Mouse (Mus musculus) T-helper 1 cell (primary cell): Measurements from ENCODE around the gene Sart1.

Experiments
- in situ Hi-C: fragments of 300-600 bp; cut with MboI, MseI; formaldehyde crosslinking; loops from one replicate; pipeline ENCODE4 v1.15.1; 2025; ENCODE audit warnings: high pct_unique_total_duplicates

Sart1 gene

GRCm38 (mm10) chr19:5388588-5389242 is at the start of gene Sart1:
Gene Sart1 (minus strand): TSS chr19:5388703.
- in situ Hi-C loops = no loop called here

DNA sequence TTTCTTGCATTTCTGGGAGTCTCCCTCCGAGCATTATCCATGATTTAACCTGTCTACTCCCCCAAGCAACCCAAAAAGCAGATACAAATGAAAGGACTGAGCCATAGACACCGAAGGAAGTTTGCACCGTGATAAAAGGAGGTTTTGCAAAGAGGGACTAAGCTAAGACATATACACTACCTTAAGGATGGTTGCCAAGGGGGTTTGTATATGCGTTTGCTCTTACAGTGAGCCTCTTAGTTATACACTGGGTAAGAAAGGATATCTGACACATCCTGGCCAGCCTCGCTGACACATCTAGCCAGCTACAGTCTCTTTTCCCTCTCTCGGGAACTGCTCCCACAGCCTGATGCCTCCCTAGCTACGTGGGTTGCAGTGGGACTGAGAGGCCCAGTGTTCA is 45.4 kb upstream of the Sart1 start:
- in situ Hi-C loops = loop anchor here (10.0 kb wide), 1 partner anchor 1161 kb away; no protein-coding TSS in a partner anchor

DNA sequence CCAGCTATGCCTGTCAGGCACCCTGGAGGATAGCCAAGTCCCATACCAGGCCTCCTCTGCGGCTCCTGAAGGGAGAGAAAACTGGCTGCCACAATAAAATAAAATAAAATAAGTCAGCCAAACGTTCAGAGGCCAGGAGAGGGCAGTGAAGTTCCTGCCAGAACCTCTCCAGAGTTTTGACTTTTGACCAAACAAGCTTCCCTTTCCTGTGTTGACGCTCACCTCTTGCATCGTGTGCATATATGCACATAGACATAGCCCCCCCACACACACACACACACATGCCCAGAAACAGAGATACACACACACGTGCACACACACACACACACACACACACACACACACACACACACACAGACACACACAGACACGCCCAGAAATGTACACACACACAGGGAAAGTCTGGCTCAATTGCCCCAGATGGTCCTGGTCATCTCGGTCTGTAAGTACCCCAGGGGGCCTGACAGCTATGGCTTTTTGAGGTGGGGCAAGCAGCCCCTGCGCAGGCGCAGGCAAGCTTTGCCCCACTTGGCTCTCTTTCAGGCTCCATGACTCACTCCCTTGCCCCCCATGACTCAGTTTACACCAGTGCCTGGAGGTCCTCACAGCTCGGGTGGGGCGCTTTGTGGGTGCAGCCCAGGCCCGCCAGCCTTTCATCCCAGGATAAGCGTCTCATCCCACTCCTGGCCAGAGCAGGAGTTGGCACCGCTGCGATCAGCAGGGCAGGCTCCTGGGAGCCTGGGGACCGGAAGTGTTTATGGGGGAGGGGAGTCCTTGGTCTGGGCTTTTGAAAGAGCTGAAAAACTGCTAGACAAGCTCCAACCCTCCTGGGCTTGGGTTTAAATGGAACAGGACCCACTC is 44.7 kb upstream of the Sart1 start:
- in situ Hi-C loops = loop anchor here (10.0 kb wide), 1 partner anchor 1162 kb away; no protein-coding TSS in a partner anchor

GRCm38 (mm10) chr19:5431911-5432464 is 43.5 kb upstream of the Sart1 start:
- in situ Hi-C loops = loop anchor here (10.0 kb wide), 1 partner anchor 1163 kb away; no protein-coding TSS in a partner anchor

GRCm38 (mm10) chr19:5430408-5430807 is 41.9 kb upstream of the Sart1 start:
- in situ Hi-C loops = loop anchor here (10.0 kb wide), 1 partner anchor 1164 kb away; no protein-coding TSS in a partner anchor

- in situ Hi-C loops = loop anchor here (10.0 kb wide), 1 partner anchor 1165 kb away; no protein-coding TSS in a partner anchor
Measured at GRCm38 (mm10) chr19:5429806-5430205, 41.3 kb upstream of the Sart1 start.

- in situ Hi-C loops = no loop called here
Measured at GRCm38 (mm10) chr19:5429219-5429618, 40.7 kb upstream of the Sart1 start.

DNA sequence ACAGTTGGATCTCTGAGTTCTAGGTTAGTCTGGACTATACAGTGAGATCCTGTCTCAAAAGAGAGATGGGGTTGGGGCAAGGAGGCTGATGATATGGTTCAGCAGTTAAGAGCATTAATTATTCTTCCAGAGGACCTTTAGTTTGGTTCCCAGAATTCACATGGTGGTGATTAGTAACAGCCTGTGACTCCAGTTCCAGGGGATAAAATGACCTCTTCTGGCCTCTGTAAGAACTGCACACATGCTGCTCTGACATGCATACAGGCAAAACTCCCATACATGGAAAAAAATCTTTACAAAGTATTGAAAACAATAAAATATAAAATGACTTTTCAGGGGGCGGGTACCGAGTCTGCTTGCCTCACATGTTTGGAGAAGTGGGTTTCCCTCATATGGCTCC is 39.6 kb upstream of the Sart1 start:
- in situ Hi-C loops = no loop called here

DNA sequence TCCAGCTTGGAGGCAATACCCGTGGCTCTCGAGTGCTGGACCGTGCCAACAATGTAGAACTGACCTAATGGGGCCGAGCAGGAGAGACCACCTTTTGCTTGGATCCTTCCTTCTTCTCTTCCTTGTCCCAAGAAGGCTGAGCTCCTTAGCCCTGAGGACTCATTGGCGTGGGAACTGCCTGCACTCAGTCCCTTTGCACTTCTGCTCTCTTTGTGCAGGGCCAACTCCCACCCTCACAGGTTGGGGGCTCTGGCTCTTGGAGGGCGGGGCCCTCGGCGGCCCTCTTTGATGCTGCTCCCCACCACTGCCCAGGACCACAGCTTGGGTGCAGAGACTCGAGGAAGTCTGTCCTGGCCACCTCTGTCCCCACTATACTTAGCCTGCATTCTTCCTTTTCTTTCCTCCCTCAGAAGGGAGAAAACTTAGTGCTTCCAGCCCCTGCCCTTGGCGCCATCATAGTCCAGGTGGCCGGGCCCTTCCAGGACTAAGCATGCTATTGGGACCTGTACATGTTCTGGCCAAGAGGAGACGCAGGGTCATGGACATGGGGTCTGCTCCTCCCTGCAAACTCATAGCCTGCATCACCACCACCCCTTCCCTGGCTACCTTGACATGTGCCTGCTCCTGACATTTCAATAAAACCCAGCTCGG is 38.3 kb upstream of the Sart1 start:
- in situ Hi-C loops = no loop called here

- in situ Hi-C loops = no loop called here
Measured at GRCm38 (mm10) chr19:5425906-5426565, 37.5 kb upstream of the Sart1 start.

- in situ Hi-C loops = no loop called here
Measured at GRCm38 (mm10) chr19:5424782-5425741, 36.6 kb upstream of the Sart1 start, which contains the start of the genes Drap1 and AI837181. Gene Drap1 (minus strand): TSS chr19:5424979. Gene AI837181 (plus strand): TSS chr19:5425144.

GRCm38 (mm10) chr19:5424092-5424781 is 35.7 kb upstream of the Sart1 start:
- in situ Hi-C loops = no loop called here

DNA sequence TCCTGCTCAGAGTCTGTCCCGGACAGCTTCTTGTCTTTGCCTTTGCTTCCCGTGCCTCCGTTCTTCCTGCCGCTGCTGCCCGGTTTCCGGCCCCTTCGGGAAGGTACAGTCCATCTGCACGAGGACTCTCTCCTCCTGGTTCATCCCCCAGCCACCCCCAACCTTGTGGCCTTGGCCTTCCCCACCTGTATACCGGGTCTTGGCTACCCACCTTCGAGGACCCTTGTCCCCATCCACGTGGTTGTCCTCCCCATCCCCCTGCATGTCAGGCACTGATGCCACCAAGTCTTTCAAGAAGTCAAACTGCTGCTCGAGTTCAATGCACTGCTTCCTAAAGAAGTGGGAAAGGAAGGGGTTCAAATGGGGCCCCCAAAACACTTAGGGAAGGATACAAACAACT is 35.1 kb upstream of the Sart1 start:
- in situ Hi-C loops = no loop called here

- in situ Hi-C loops = no loop called here
Measured at GRCm38 (mm10) chr19:5422895-5423443, 34.5 kb upstream of the Sart1 start.

DNA sequence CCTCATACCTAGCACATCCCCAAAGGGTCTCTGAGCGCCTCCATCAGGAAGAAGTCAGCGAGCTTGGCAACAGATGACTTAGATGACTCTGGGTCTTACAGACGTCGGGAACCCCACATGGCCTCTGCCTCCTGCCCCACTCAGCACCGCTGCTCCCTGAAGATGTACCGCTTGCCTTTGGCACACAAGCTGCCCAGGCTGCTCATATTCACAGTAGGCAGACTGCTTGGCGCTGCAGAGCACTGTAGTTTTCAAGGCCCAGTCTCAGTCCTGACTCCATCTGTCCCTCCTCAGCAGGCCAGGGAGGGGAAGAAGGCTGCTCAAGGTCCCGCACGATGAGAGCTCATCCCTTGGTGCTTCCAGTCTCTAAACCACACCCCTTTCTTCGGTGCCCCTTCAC is 33.8 kb upstream of the Sart1 start:
- in situ Hi-C loops = no loop called here

DNA sequence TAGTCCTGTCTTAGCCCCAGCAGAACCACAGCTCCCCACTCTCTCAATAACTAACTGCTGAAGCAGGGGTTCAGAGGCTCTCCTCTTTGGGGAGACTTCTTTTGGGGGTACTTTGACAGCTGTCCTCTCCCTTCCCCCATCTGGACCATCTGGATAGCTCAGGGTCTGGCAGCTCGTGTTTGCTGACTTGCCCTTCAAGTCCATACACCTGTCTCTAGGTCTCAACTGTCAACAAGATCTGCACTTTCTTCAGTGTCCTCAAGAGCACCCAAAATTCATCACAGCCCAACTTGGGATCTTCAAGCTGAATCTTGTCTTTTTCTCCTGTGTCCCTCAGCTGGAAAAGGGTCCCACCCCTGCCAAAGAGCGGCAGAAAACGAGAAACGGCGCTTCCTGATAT is 33.3 kb upstream of the Sart1 start:
- in situ Hi-C loops = no loop called here

DNA sequence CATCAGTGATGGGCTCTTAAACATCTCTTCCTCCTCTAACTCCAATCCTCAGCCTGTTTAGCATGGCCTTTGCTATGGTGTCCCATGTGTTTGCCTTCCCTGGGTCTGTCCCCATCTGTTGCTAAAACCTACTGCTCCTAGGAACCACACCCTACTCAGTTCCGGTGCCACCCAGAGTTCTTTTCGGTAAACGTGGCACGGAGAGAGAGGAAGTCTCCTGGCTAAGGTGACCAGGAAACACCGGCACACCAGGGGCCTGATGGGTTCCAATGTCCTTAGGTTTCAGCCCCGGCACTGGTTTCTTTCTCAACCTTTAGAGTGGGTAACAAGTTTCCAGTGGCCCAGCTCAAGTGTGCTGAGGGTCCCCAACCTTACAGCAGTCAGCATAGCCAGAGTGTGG is 32.1 kb upstream of the Sart1 start:
- in situ Hi-C loops = no loop called here

DNA sequence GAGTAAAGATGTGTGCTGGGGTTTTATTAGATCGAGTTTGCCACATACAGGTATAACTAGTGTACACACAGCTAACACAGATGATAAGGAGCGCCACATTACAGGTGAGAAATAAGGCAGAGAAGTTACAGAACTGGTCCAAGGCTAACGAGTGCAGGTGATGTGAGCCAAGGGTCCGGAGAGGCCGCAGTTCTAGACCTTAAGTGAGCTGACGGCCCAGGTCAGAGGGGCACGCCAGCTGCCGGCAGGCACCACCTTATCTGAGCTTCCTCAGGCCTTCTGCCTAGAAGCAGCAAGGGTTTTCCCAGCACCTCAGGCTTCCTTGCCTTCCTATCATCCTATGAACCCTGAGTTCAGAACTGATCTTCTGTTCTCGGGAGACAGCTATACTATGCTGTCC is 31.1 kb upstream of the Sart1 start:
- in situ Hi-C loops = no loop called here
